Mouse (Mus musculus) E14TG2a.4 (cell line): ENCODE measurements around the gene Ubb.

Experiments used
- H3K27me3 ChIP-seq: 2 replicates; pipeline ENCODE4 v1.6.1; 2014; ENCODE audit warnings: low read length, control low read depth; ENCODE audit not compliant: insufficient read depth
- H3K36me3 ChIP-seq: 2 replicates; pipeline ENCODE4 v1.6.1; 2014; ENCODE audit warnings: low read length, control low read depth; ENCODE audit not compliant: insufficient read depth
- H3K4me1 ChIP-seq: replicated peaks from 2 replicates; pipeline ENCODE4 v1.6.1; 2014; ENCODE audit warnings: low read depth, low read length, control low read depth
- H3K4me3 ChIP-seq: replicated peaks from 2 replicates; pipeline ENCODE4 v1.5.1; 2014; ENCODE audit warnings: mild to moderate bottlenecking, low read length
- H3K9me3 ChIP-seq: 2 replicates; pipeline ENCODE4 v1.6.1; 2014; ENCODE audit warnings: low read length, control low read depth
- CTCF ChIP-seq: conservative IDR thresholded peaks from 2 replicates; pipeline ENCODE4 v1.5.1; 2014; ENCODE audit warnings: low read length
- NANOG ChIP-seq: IDR thresholded peaks from 2 replicates; pipeline ENCODE4 v1.6.1; 2014; ENCODE audit warnings: borderline replicate concordance, low read length, mixed read lengths
- POU5F1 ChIP-seq: IDR thresholded peaks from 2 replicates; pipeline ENCODE4 v1.6.1; 2014; ENCODE audit warnings: low read length, borderline replicate concordance

Ubb gene

GRCm38 (mm10) chr11:62541581-62541980 lies 9.4 kb upstream of the Ubb start:
- H3K36me3 ChIP-seq, result no peaks in the 10 kb centered on the region
- no peaks in the 10 kb centered on the region for H3K27me3 ChIP-seq
- H3K4me3 ChIP-seq, result no peak overlapping the region
- TF ChIP-seq NANOG (no peak), CTCF (no peak), POU5F1 (no peak)
- no peaks in the 10 kb centered on the region for H3K9me3 ChIP-seq
- peaks cover 64% of the 10 kb centered on the region for H3K4me1 ChIP-seq

GRCm38 (mm10) chr11:62543991-62544390 lies 7.0 kb upstream of the Ubb start:
- Histone ChIP-seq H3K9me3 (no peaks in the 10 kb centered on the region), H3K4me3 (no peak overlapping the region), H3K36me3 (no peaks in the 10 kb centered on the region), H3K27me3 (no peaks in the 10 kb centered on the region), H3K4me1 (peaks cover 54% of the 10 kb centered on the region)
- TF ChIP-seq CTCF (no peak), NANOG (no peak), POU5F1 (no peak)

GRCm38 (mm10) chr11:62549782-62550181 lies 1.2 kb upstream of the Ubb start:
- Histone ChIP-seq H3K4me3 (peak overlapping the region; percentile 90), H3K27me3 (no peaks in the 10 kb centered on the region), H3K36me3 (peaks cover 22% of the 10 kb centered on the region), H3K4me1 (peaks cover 36% of the 10 kb centered on the region), H3K9me3 (no peaks in the 10 kb centered on the region)
- TF ChIP-seq CTCF (no peak), POU5F1 (no peak), NANOG (no peak)

GRCm38 (mm10) chr11:62550227-62550685 lies 715 bp upstream of the Ubb start:
- H3K4me1 ChIP-seq, result peaks cover 39% of the 10 kb centered on the region
- peak overlapping the region; percentile 90 for H3K4me3 ChIP-seq
- no peaks in the 10 kb centered on the region for H3K9me3 ChIP-seq
- TF ChIP-seq POU5F1, result peak; percentile 36; the same call in 1 of the 2 replicates
- no peak for TF ChIP-seq CTCF
- H3K36me3 ChIP-seq, result peaks cover 27% of the 10 kb centered on the region
- no peaks in the 10 kb centered on the region for H3K27me3 ChIP-seq

- no peaks in the 10 kb centered on the region for H3K9me3 ChIP-seq
- TF ChIP-seq CTCF (no peak), POU5F1 (no peak)
- H3K27me3 ChIP-seq, result no peaks in the 10 kb centered on the region
- peaks cover 32% of the 10 kb centered on the region for H3K4me1 ChIP-seq
- H3K4me3 ChIP-seq, result peak overlapping the region; percentile 90
- peaks cover 32% of the 10 kb centered on the region for H3K36me3 ChIP-seq
These were observed 502 bp downstream of the Ubb start for GRCm38 (mm10) chr11:62551226-62552119.

GRCm38 (mm10) chr11:62553186-62553585 lies 2.2 kb downstream of the Ubb start:
- Histone ChIP-seq H3K4me1 (peaks cover 32% of the 10 kb centered on the region), H3K9me3 (no peaks in the 10 kb centered on the region), H3K4me3 (peak overlapping the region; percentile 81), H3K36me3 (peaks cover 32% of the 10 kb centered on the region), H3K27me3 (no peaks in the 10 kb centered on the region)
- TF ChIP-seq CTCF (no peak), NANOG (no peak), POU5F1 (no peak)

- Histone ChIP-seq H3K27me3 (no peaks in the 10 kb centered on the region), H3K4me3 (peak overlapping the region; percentile 81), H3K4me1 (peaks cover 31% of the 10 kb centered on the region), H3K9me3 (no peaks in the 10 kb centered on the region), H3K36me3 (peaks cover 32% of the 10 kb centered on the region)
- TF ChIP-seq NANOG, result no peak
- TF ChIP-seq CTCF, result no peak
- no peak for TF ChIP-seq POU5F1
These were observed 2.7 kb downstream of the Ubb start for GRCm38 (mm10) chr11:62553633-62554032.

- peaks cover 32% of the 10 kb centered on the region for H3K36me3 ChIP-seq
These were observed 3.3 kb downstream of the Ubb start for GRCm38 (mm10) chr11:62554163-62554855.

More at GRCm38 (mm10) chr11:62554163-62554855, 3.3 kb downstream of the Ubb start:
- peaks cover 28% of the 10 kb centered on the region for H3K4me1 ChIP-seq
- no peaks in the 10 kb centered on the region for H3K9me3 ChIP-seq
- H3K27me3 ChIP-seq, result peaks cover 4% of the 10 kb centered on the region; the same call in 1 of the 2 replicates
- peak overlapping the region; percentile 81 for H3K4me3 ChIP-seq
- TF ChIP-seq CTCF, result no peak
- TF ChIP-seq POU5F1, result no peak
- no peak for TF ChIP-seq NANOG
